Mouse (Mus musculus) cortical plate, adult 2 months (tissue): ENCODE measurements at regions not wholly inside any gene's neighbourhood (a gene's known extent, or its start where the extent isn't known, plus 50 kb on each side); places are given as distances from the start of the nearest gene placed in this dataset.

ENCODE experiments used
- H3K27ac ChIP-seq: fragments of 200-500 bp; 2 replicates; pipeline ENCODE4 v1.5.1; 2012; ENCODE audit warnings: low read length, control low read depth, inconsistent platforms; ENCODE audit not compliant: insufficient read depth
- H3K4me1 ChIP-seq: fragments of 200-500 bp; 2 replicates; pipeline ENCODE4 v1.6.1; 2011; ENCODE audit warnings: low read length; ENCODE audit not compliant: control insufficient read depth, insufficient read depth
- H3K4me3 ChIP-seq: fragments of 200-500 bp; 2 replicates; pipeline ENCODE4 v1.5.1; 2011; ENCODE audit warnings: mild to moderate bottlenecking, low read length, control low read depth; ENCODE audit not compliant: insufficient read depth
- CTCF ChIP-seq: fragments of 200-500 bp; IDR thresholded peaks from 2 replicates; pipeline ENCODE4 v1.5.1; 2011; ENCODE audit warnings: mild to moderate bottlenecking, control low read depth, low read length; ENCODE audit not compliant: insufficient read depth; ENCODE audit errors: extremely low read depth
- POLR2A ChIP-seq: fragments of 200-500 bp; IDR thresholded peaks from 2 replicates; pipeline ENCODE4 v1.6.1; 2011; ENCODE audit warnings: mild to moderate bottlenecking, low read length, control low read depth; ENCODE audit not compliant: insufficient read depth; ENCODE audit errors: extremely low read depth

GRCm38 (mm10) chr9:41449233-41449632, 287.7 kb upstream of the Ubash3b start:
- TF ChIP-seq POLR2A (no peak), CTCF (no peak)
- H3K27ac ChIP-seq, result no peak overlapping the region
- H3K4me1 ChIP-seq, result peaks cover 11% of the 10 kb centered on the region; the same call in 1 of the 2 replicates
- H3K4me3 ChIP-seq, result no peak overlapping the region

GRCm38 (mm10) chr9:41447902-41448301, 286.4 kb upstream of the Ubash3b start:
- TF ChIP-seq CTCF (no peak), POLR2A (no peak)
- Histone ChIP-seq H3K27ac (peak overlapping the region; percentile 84), H3K4me3 (no peak overlapping the region), H3K4me1 (peaks cover 11% of the 10 kb centered on the region; the same call in 1 of the 2 replicates)

- Histone ChIP-seq H3K27ac (peak overlapping the region; percentile 84), H3K4me3 (no peak overlapping the region), H3K4me1 (peaks cover 11% of the 10 kb centered on the region; the same call in 1 of the 2 replicates)
- 0 out of 2 replicates have a peak, but pooled peaks have one; percentile 22 for TF ChIP-seq POLR2A
- TF ChIP-seq CTCF, result no peak
These were observed 285.8 kb upstream of the Ubash3b start for GRCm38 (mm10) chr9:41447211-41447875.

- peak overlapping the region; percentile 84 for H3K27ac ChIP-seq
- no peak overlapping the region for H3K4me3 ChIP-seq
- peak; percentile 64; the same call in 1 of the 2 replicates for TF ChIP-seq POLR2A
- TF ChIP-seq CTCF, result no peak
- H3K4me1 ChIP-seq, result peaks cover 12% of the 10 kb centered on the region; the same call in 1 of the 2 replicates
These were observed 285.1 kb upstream of the Ubash3b start for GRCm38 (mm10) chr9:41446431-41447203.

GRCm38 (mm10) chr9:41442418-41442817, 280.9 kb upstream of the Ubash3b start:
- peaks cover 9% of the 10 kb centered on the region; the same call in 1 of the 2 replicates for H3K4me1 ChIP-seq
- no peak for TF ChIP-seq POLR2A
- TF ChIP-seq CTCF, result no peak
- no peak overlapping the region for H3K27ac ChIP-seq
- H3K4me3 ChIP-seq, result no peak overlapping the region

- no peak overlapping the region for H3K27ac ChIP-seq
- no peak overlapping the region for H3K4me3 ChIP-seq
- no peak for TF ChIP-seq POLR2A
- TF ChIP-seq CTCF, result no peak
- H3K4me1 ChIP-seq, result peaks cover 2% of the 10 kb centered on the region; the same call in 1 of the 2 replicates
These were observed 278.5 kb upstream of the Ubash3b start for GRCm38 (mm10) chr9:41439979-41440378.

GRCm38 (mm10) chr9:41438141-41438540, 276.6 kb upstream of the Ubash3b start:
- H3K27ac ChIP-seq, result no peak overlapping the region
- no peak for TF ChIP-seq POLR2A
- no peak for TF ChIP-seq CTCF
- H3K4me1 ChIP-seq, result peaks cover 2% of the 10 kb centered on the region; the same call in 1 of the 2 replicates
- H3K4me3 ChIP-seq, result no peak overlapping the region

GRCm38 (mm10) chr9:41430391-41431343, 269.2 kb upstream of the Ubash3b start:
- no peak overlapping the region for H3K4me3 ChIP-seq
- TF ChIP-seq CTCF (no peak), POLR2A (no peak)
- H3K4me1 ChIP-seq, result no peaks in the 10 kb centered on the region
- H3K27ac ChIP-seq, result no peak overlapping the region
